Mouse (Mus musculus): Measurements from ENCODE around the gene Zbtb22. TPM values are rescaled to one million over a fixed set of nuclear protein-coding genes. Genes with fewer than 3 reads are reported as not detected.

Gene Zbtb22
- polyA plus RNA-seq, 1 experiment from 2014 or later: 11.2 TPM

GRCm38 (mm10) chr17:33909077-33909868 lies 6.4 kb upstream of the Zbtb22 start, which contains the start of gene Daxx:
Gene Daxx (plus strand): TSS chr17:33909414.
- Histone ChIP-seq H3K4me2 (ENCODE audit: low read depth) (peak within 1 kb of the TSS; percentile 68), H3K4me1 (ENCODE audit: control insufficient read depth, insufficient read depth, low read length) (peaks cover 15% of the 10 kb centered on the region), H3K27ac (ENCODE audit: low read depth, low read length) (peak within 1 kb of the TSS; percentile 85), H3K36me3 (ENCODE audit: control insufficient read depth, insufficient read depth, low read length) (peaks cover 23% of the 10 kb centered on the region), H3K4me3 (ENCODE audit: low read depth, low read length) (peak within 1 kb of the TSS; percentile 85), H3K27me3 (ENCODE audit: control insufficient read depth, insufficient read depth, low read length) (no peaks in the 10 kb centered on the region), H3K9me3 (ENCODE audit: control insufficient read depth, low read length) (no peaks in the 10 kb centered on the region), H3K9ac (ENCODE audit: low read length) (peak within 1 kb of the TSS; percentile 77)
- ATAC-seq (ENCODE audit: insufficient read depth, low FRiP score, low TSS enrichment) (peak; percentile 95), DNase-seq (ENCODE audit: low spot score) (peak; percentile 99)
- WGBS: under 1% methylated on average over 68 of the region's 68 CpGs

DNA sequence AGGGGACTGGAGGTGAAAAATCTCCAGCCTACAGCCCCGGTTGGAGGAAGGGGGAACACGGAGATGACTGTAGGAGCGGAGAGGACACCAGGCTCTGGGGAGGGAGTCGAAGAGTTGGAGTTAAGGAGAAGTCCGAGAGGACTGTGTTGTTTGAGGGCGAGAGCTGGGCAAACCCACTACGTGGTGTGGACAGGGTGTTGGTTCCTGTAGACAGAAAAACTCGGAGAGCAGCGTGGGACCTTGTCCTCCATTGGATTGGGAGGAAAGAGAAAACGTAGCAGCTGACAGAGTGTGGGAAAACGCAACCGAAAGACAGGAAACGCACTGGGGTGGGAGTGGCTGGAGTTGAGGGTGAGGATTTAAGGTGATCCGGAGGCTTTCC lies 5.8 kb upstream of the Zbtb22 start:
- DNase-seq (ENCODE audit: low spot score) (no peak), ATAC-seq (ENCODE audit: insufficient read depth, low FRiP score, low TSS enrichment) (no peak)
- H3K4me1 ChIP-seq (ENCODE audit: control insufficient read depth, insufficient read depth, low read length): peaks cover 15% of the 10 kb centered on the region
- peak overlapping the region; percentile 85 for H3K4me3 ChIP-seq (ENCODE audit: low read depth, low read length)
- peaks cover 23% of the 10 kb centered on the region for H3K36me3 ChIP-seq (ENCODE audit: control insufficient read depth, insufficient read depth, low read length)
- H3K27ac ChIP-seq (ENCODE audit: low read depth, low read length): peak overlapping the region; percentile 79
- WGBS: under 1% methylated on average over 14 of the region's 14 CpGs
- H3K9ac ChIP-seq (ENCODE audit: low read length): peak overlapping the region; percentile 77
- H3K27me3 ChIP-seq (ENCODE audit: control insufficient read depth, insufficient read depth, low read length): no peaks in the 10 kb centered on the region
- peak overlapping the region; percentile 68 for H3K4me2 ChIP-seq (ENCODE audit: low read depth)
- H3K9me3 ChIP-seq (ENCODE audit: control insufficient read depth, low read length): no peaks in the 10 kb centered on the region

GRCm38 (mm10) chr17:33910346-33911051 lies 5.2 kb upstream of the Zbtb22 start:
- H3K4me3 ChIP-seq (ENCODE audit: low read depth, low read length): peak overlapping the region; percentile 85
- WGBS: 56% methylated on average over 11 of the region's 11 CpGs
- H3K36me3 ChIP-seq (ENCODE audit: control insufficient read depth, insufficient read depth, low read length): peaks cover 23% of the 10 kb centered on the region
- DNase-seq (ENCODE audit: low spot score) (no peak), ATAC-seq (ENCODE audit: insufficient read depth, low FRiP score, low TSS enrichment) (no peak)
- H3K4me1 ChIP-seq (ENCODE audit: control insufficient read depth, insufficient read depth, low read length): peaks cover 15% of the 10 kb centered on the region
- H3K27ac ChIP-seq (ENCODE audit: low read depth, low read length): no peak overlapping the region
- no peaks in the 10 kb centered on the region for H3K9me3 ChIP-seq (ENCODE audit: control insufficient read depth, low read length)
- H3K4me2 ChIP-seq (ENCODE audit: low read depth): peak overlapping the region; percentile 68
- peak overlapping the region; percentile 77 for H3K9ac ChIP-seq (ENCODE audit: low read length)
- H3K27me3 ChIP-seq (ENCODE audit: control insufficient read depth, insufficient read depth, low read length): no peaks in the 10 kb centered on the region

DNA sequence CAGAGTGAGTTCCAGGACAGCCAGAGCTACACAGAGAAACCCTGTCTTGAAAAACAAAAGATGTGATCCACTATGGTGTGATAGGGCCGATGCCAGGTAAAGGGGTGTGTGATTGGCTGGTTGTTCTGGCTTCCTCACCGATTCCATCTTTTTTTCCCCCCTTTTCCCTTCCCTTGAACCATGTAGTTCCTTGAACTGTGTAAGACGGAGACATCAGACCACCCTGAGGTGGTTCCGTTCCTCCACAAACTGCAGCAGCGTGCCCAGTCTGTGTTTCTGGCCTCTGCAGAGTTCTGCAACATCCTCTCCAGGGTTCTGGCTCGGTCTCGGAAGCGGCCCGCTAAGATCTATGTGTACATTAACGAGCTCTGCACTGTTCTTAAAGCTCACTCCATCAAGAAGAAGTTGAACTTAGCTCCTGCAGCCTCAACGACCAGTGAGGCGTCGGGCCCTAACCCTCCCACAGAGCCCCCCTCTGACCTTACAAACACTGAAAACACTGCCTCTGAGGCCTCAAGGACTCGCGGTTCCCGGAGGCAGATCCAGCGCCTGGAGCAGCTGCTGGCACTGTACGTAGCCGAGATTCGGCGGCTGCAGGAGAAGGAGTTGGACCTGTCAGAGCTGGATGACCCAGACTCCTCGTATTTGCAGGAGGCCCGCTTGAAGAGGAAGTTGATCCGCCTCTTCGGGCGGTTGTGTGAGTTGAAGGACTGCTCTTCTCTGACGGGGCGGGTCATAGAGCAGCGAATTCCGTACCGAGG lies 4.5 kb upstream of the Zbtb22 start:
- ATAC-seq (ENCODE audit: insufficient read depth, low FRiP score, low TSS enrichment) (no peak), DNase-seq (ENCODE audit: low spot score) (no peak)
- 94% methylated on average over 31 of the region's 31 CpGs for WGBS
- H3K9me3 ChIP-seq (ENCODE audit: control insufficient read depth, low read length): no peaks in the 10 kb centered on the region
- H3K36me3 ChIP-seq (ENCODE audit: control insufficient read depth, insufficient read depth, low read length): peaks cover 23% of the 10 kb centered on the region
- no peak overlapping the region for H3K9ac ChIP-seq (ENCODE audit: low read length)
- H3K4me3 ChIP-seq (ENCODE audit: low read depth, low read length): no peak overlapping the region
- H3K4me1 ChIP-seq (ENCODE audit: control insufficient read depth, insufficient read depth, low read length): peaks cover 15% of the 10 kb centered on the region
- H3K27ac ChIP-seq (ENCODE audit: low read depth, low read length): no peak overlapping the region
- no peaks in the 10 kb centered on the region for H3K27me3 ChIP-seq (ENCODE audit: control insufficient read depth, insufficient read depth, low read length)
- no peak overlapping the region; the same call in 1 of the 2 replicates for H3K4me2 ChIP-seq (ENCODE audit: low read depth)

GRCm38 (mm10) chr17:33911813-33912414 lies 3.8 kb upstream of the Zbtb22 start:
- no peak overlapping the region for H3K27ac ChIP-seq (ENCODE audit: low read depth, low read length)
- H3K36me3 ChIP-seq (ENCODE audit: control insufficient read depth, insufficient read depth, low read length): peaks cover 23% of the 10 kb centered on the region
- H3K4me1 ChIP-seq (ENCODE audit: control insufficient read depth, insufficient read depth, low read length): peaks cover 19% of the 10 kb centered on the region
- no peak for DNase-seq (ENCODE audit: low spot score)
- H3K9me3 ChIP-seq (ENCODE audit: control insufficient read depth, low read length): no peaks in the 10 kb centered on the region
- whole genome bisulfite sequencing: 93% methylated on average over 28 of the region's 28 CpGs
- no peak overlapping the region for H3K9ac ChIP-seq (ENCODE audit: low read length)
- no peaks in the 10 kb centered on the region for H3K27me3 ChIP-seq (ENCODE audit: control insufficient read depth, insufficient read depth, low read length)
- ATAC-seq (ENCODE audit: insufficient read depth, low FRiP score, low TSS enrichment): no peak
- H3K4me3 ChIP-seq (ENCODE audit: low read depth, low read length): no peak overlapping the region
- no peak overlapping the region for H3K4me2 ChIP-seq (ENCODE audit: low read depth)

GRCm38 (mm10) chr17:33913264-33913663 lies 2.4 kb upstream of the Zbtb22 start:
- Histone ChIP-seq H3K36me3 (ENCODE audit: control insufficient read depth, insufficient read depth, low read length) (peaks cover 23% of the 10 kb centered on the region), H3K4me3 (ENCODE audit: low read depth, low read length) (no peak overlapping the region), H3K4me1 (ENCODE audit: control insufficient read depth, insufficient read depth, low read length) (peaks cover 14% of the 10 kb centered on the region), H3K27ac (ENCODE audit: low read depth, low read length) (no peak overlapping the region), H3K4me2 (ENCODE audit: low read depth) (no peak overlapping the region), H3K9me3 (ENCODE audit: control insufficient read depth, low read length) (no peaks in the 10 kb centered on the region), H3K27me3 (ENCODE audit: control insufficient read depth, insufficient read depth, low read length) (no peaks in the 10 kb centered on the region), H3K9ac (ENCODE audit: low read length) (no peak overlapping the region)
- ATAC-seq (ENCODE audit: insufficient read depth, low FRiP score, low TSS enrichment) (no peak), DNase-seq (ENCODE audit: low spot score) (no peak)
- WGBS: 94% methylated on average over 10 of the region's 10 CpGs

DNA sequence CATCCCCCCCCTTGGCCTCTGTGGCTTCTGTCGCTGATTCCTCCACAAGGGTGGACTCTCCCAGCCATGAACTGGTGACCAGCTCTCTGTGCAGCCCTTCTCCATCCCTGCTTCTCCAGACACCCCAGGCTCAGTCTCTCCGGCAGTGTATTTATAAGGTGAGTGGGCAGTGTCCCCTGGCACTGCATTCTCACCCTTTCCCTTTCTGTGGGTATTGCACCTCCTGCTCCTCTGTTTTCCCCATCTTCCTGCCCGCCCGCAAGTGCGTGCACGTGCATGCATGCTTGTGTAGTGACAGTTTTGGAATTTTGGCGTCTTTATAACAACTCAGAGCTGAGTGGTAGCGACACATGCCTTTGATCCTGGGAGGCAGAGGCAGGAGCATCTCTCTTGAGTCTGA lies 1.8 kb upstream of the Zbtb22 start:
- Histone ChIP-seq H3K4me3 (ENCODE audit: low read depth, low read length) (no peak overlapping the region), H3K27ac (ENCODE audit: low read depth, low read length) (no peak overlapping the region), H3K27me3 (ENCODE audit: control insufficient read depth, insufficient read depth, low read length) (no peaks in the 10 kb centered on the region), H3K9me3 (ENCODE audit: control insufficient read depth, low read length) (no peaks in the 10 kb centered on the region), H3K4me1 (ENCODE audit: control insufficient read depth, insufficient read depth, low read length) (peaks cover 17% of the 10 kb centered on the region), H3K36me3 (ENCODE audit: control insufficient read depth, insufficient read depth, low read length) (peaks cover 23% of the 10 kb centered on the region), H3K9ac (ENCODE audit: low read length) (no peak overlapping the region), H3K4me2 (ENCODE audit: low read depth) (no peak overlapping the region)
- ATAC-seq (ENCODE audit: insufficient read depth, low FRiP score, low TSS enrichment) (no peak), DNase-seq (ENCODE audit: low spot score) (no peak)
- WGBS: 96% methylated on average over 8 of the region's 8 CpGs

DNA sequence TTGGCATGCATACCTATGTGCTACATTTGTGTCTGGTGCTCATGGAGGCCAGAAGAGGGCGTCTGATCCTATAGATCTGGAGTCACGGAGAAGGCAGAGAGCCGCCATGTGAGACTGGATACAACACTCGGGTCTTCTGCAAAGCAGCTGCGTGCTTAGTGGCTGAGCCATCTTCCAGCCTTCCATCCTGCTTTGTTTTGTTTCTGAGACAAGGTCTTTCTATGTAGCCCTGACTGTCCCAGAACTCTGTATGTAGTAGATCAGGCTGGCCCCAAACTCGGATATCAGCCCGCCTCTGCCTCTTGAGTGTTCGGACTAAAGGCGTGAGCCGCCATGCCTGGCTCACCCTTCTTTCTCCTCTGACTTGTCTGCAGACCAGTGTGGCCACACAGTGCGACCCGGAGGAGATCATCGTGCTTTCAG lies 724 bp upstream of the Zbtb22 start:
- Histone ChIP-seq H3K9me3 (ENCODE audit: control insufficient read depth, low read length) (no peaks in the 10 kb centered on the region), H3K4me2 (ENCODE audit: low read depth) (no peak overlapping the region; the same call in 1 of the 2 replicates), H3K27ac (ENCODE audit: low read depth, low read length) (no peak overlapping the region), H3K4me3 (ENCODE audit: low read depth, low read length) (no peak overlapping the region; the same call in 1 of the 2 replicates), H3K36me3 (ENCODE audit: control insufficient read depth, insufficient read depth, low read length) (peaks cover 23% of the 10 kb centered on the region), H3K4me1 (ENCODE audit: control insufficient read depth, insufficient read depth, low read length) (peaks cover 24% of the 10 kb centered on the region), H3K9ac (ENCODE audit: low read length) (no peak overlapping the region), H3K27me3 (ENCODE audit: control insufficient read depth, insufficient read depth, low read length) (no peaks in the 10 kb centered on the region)
- 73% methylated on average over 13 of the region's 13 CpGs for WGBS
- ATAC-seq (ENCODE audit: insufficient read depth, low FRiP score, low TSS enrichment) (no peak), DNase-seq (ENCODE audit: low spot score) (no peak)

Measured in neural tube, embryonic 11.5 days (tissue).